Mouse (Mus musculus) liver, adult 2 months (tissue): ENCODE measurements around the gene Bzw2. TPM values are rescaled to one million over a fixed set of nuclear protein-coding genes. Genes with fewer than 3 reads are reported as not detected.

Source experiments
- DNase-seq: peaks from one replicate; pipeline ENCODE4 v3.0.0-alpha.2; 2011; ENCODE audit warnings: low read depth, low spot score; ENCODE audit errors: extremely low read depth
- H3K27ac ChIP-seq: fragments of 200-500 bp; replicated peaks from 2 replicates; pipeline ENCODE4 v1.5.1; 2012; ENCODE audit warnings: low read depth, mild to moderate bottlenecking, control low read depth, inconsistent platforms, low read length; ENCODE audit not compliant: insufficient read depth
- H3K27me3 ChIP-seq: fragments of 200-500 bp; 2 replicates; pipeline ENCODE4 v1.6.1; 2012; ENCODE audit warnings: mild to moderate bottlenecking, moderate library complexity, low read length, inconsistent platforms; ENCODE audit not compliant: control insufficient read depth, insufficient read depth
- H3K36me3 ChIP-seq: fragments of 200-500 bp; 2 replicates; pipeline ENCODE4 v1.6.1; 2012; ENCODE audit warnings: low read length, inconsistent platforms; ENCODE audit not compliant: control insufficient read depth, insufficient read depth
- H3K4me1 ChIP-seq: fragments of 200-500 bp; 2 replicates; pipeline ENCODE4 v1.6.1; 2011; ENCODE audit warnings: low read length; ENCODE audit not compliant: control insufficient read depth, insufficient read depth
- H3K4me3 ChIP-seq: fragments of 200-500 bp; 2 replicates; pipeline ENCODE4 v1.5.1; 2011; ENCODE audit warnings: low read depth, mild to moderate bottlenecking, control low read depth, low read length, moderate library complexity; ENCODE audit not compliant: insufficient read depth
- H3K79me2 ChIP-seq: fragments of 200-500 bp; 2 replicates; pipeline ENCODE4 v1.6.1; 2012; ENCODE audit warnings: inconsistent platforms, mild to moderate bottlenecking, low read length, moderate library complexity; ENCODE audit not compliant: control insufficient read depth, insufficient read depth
- H3K9ac ChIP-seq: fragments of 200-500 bp; 2 replicates; pipeline ENCODE4 v1.6.1; 2012; ENCODE audit warnings: low read depth, mild to moderate bottlenecking, control low read depth, inconsistent platforms, low read length
- CTCF ChIP-seq: fragments of 200-500 bp; IDR thresholded peaks from 2 replicates; pipeline ENCODE4 v1.5.1; 2011; ENCODE audit warnings: low read depth, low read length, control low read depth
- POLR2A ChIP-seq: fragments of 200-500 bp; IDR thresholded peaks from 2 replicates; pipeline ENCODE4 v1.6.1; 2011; ENCODE audit warnings: low read length, control low read depth; ENCODE audit not compliant: insufficient read depth; ENCODE audit errors: extremely low read depth
- WGBS: fragments of 180-500 bp; shearing (Covaris S2); methylation state at CpG from one replicate; pipeline ENCODE4 v1.1.7; 2018; 5-methylcytosine and 5-hydroxymethylcytosine counted together
- polyA plus RNA-seq: library from polyadenylated mRNA; depleted of rRNA; stranded (reverse); fragments of >200 nt; gene quantifications from 2 replicates; pipeline ENCODE4 v1.2.3, GENCODE M21; 2012
- total RNA-seq: library from RNA; depleted of rRNA; stranded (reverse); fragments of >200 nt; gene quantifications from 2 replicates; pipeline ENCODE4 v1.2.3, GENCODE M21; 2014

Gene Bzw2
- total and polyA plus RNA-seq, 2 experiments, result 2.4 to 7.5 TPM

GRCm38 (mm10) chr12:36102733-36103591 is 54.9 kb downstream of the Bzw2 start:
- Histone ChIP-seq H3K27me3 (no peaks in the 10 kb centered on the region), H3K36me3 (peaks cover 34% of the 10 kb centered on the region), H3K9ac (no peak overlapping the region), H3K4me1 (no peaks in the 10 kb centered on the region), H3K27ac (no peak overlapping the region), H3K79me2 (no peaks in the 10 kb centered on the region), H3K4me3 (no peak overlapping the region)
- TF ChIP-seq POLR2A (no peak), CTCF (no peak)
- no peak for DNase-seq
- WGBS, result 97% methylated on average over 8 of the region's 8 CpGs

GRCm38 (mm10) chr12:36095371-36095880 is 62.5 kb downstream of the Bzw2 start:
- Histone ChIP-seq H3K79me2 (no peaks in the 10 kb centered on the region), H3K27me3 (no peaks in the 10 kb centered on the region), H3K4me1 (no peaks in the 10 kb centered on the region), H3K4me3 (no peak overlapping the region), H3K27ac (no peak overlapping the region), H3K36me3 (peaks cover 20% of the 10 kb centered on the region), H3K9ac (no peak overlapping the region)
- no peak for DNase-seq
- no peak for TF ChIP-seq CTCF
- no peak for TF ChIP-seq POLR2A
- WGBS, result 94% methylated on average over 7 of the region's 7 CpGs

DNA sequence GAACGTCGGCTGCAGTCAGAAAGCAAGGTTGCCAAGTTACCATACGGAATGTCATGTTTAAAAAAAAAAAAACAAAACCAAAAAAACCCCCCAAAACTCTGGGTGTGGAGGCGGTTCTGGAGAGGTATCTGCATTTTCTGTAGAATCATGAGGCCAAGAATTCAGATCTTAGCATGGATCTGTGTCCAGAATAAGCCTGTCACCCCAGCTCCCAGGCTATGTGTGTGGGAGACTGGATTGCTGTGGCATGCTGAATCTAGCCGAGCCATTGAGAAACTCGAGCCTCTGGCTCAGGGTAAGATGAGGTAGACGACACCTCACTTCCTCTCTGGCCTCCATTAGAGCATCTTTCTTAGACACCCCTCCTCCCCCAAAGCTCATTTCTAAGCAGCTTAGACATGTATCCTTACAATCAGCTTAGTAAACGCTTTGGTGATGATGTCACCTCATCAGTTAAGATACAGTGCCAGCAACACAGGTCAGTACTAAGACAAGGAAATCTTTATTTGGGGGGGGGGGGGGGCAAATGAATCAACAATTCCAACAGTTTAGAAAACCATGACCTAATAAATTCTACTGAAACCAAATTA is 64.7 kb downstream of the Bzw2 start:
- H3K27ac ChIP-seq, result no peak overlapping the region
- H3K4me3 ChIP-seq, result no peak overlapping the region
- no peaks in the 10 kb centered on the region for H3K27me3 ChIP-seq
- no peak for DNase-seq
- H3K4me1 ChIP-seq, result no peaks in the 10 kb centered on the region
- H3K9ac ChIP-seq, result no peak overlapping the region
- H3K79me2 ChIP-seq, result no peaks in the 10 kb centered on the region
- WGBS, result 91% methylated on average over 8 of the region's 8 CpGs
- H3K36me3 ChIP-seq, result peaks cover 19% of the 10 kb centered on the region
- TF ChIP-seq CTCF (no peak), POLR2A (no peak)

GRCm38 (mm10) chr12:36091964-36092363 is 65.9 kb downstream of the Bzw2 start:
- H3K4me1 ChIP-seq, result no peaks in the 10 kb centered on the region
- no peak for TF ChIP-seq POLR2A
- TF ChIP-seq CTCF, result no peak
- peaks cover 17% of the 10 kb centered on the region for H3K36me3 ChIP-seq
- no peak overlapping the region for H3K4me3 ChIP-seq
- H3K27ac ChIP-seq, result no peak overlapping the region
- H3K9ac ChIP-seq, result no peak overlapping the region
- 97% methylated on average over 10 of the region's 10 CpGs for WGBS
- DNase-seq, result no peak
- H3K79me2 ChIP-seq, result no peaks in the 10 kb centered on the region
- no peaks in the 10 kb centered on the region for H3K27me3 ChIP-seq

DNA sequence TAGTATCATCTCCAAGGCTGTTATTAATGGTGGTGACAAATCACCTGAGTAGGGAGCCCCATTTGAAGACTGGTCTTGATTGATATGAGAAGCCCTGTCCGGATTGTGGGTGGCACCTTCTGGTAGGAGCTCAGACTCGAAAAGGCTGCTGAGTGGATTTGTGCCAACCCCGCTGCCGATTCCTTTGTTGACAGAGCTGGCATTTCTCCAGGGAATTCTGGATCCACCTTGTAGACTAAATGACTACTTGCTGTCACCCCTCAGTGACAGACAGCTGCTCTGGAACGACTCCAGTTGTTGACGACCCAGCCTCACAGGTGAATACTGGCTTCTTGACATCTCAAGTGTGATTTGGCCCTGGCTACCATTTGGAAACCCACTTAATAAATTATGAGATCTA is 68.7 kb downstream of the Bzw2 start:
- no peak for TF ChIP-seq CTCF
- TF ChIP-seq POLR2A, result no peak
- H3K4me1 ChIP-seq, result no peaks in the 10 kb centered on the region
- H3K27ac ChIP-seq, result no peak overlapping the region
- H3K4me3 ChIP-seq, result no peak overlapping the region
- H3K79me2 ChIP-seq, result no peaks in the 10 kb centered on the region
- WGBS, result 46% methylated on average over 6 of the region's 6 CpGs
- peak; percentile 1 for DNase-seq
- H3K27me3 ChIP-seq, result no peaks in the 10 kb centered on the region
- H3K9ac ChIP-seq, result no peak overlapping the region
- peaks cover 17% of the 10 kb centered on the region for H3K36me3 ChIP-seq
